Mouse (Mus musculus): Measurements from ENCODE around the gene Dnajc5g. TPM values are rescaled to one million over a fixed set of nuclear protein-coding genes. Genes with fewer than 3 reads are reported as not detected.

Gene Dnajc5g
- polyA plus RNA-seq, 1 experiment from 2014 or later = not detected

DNA sequence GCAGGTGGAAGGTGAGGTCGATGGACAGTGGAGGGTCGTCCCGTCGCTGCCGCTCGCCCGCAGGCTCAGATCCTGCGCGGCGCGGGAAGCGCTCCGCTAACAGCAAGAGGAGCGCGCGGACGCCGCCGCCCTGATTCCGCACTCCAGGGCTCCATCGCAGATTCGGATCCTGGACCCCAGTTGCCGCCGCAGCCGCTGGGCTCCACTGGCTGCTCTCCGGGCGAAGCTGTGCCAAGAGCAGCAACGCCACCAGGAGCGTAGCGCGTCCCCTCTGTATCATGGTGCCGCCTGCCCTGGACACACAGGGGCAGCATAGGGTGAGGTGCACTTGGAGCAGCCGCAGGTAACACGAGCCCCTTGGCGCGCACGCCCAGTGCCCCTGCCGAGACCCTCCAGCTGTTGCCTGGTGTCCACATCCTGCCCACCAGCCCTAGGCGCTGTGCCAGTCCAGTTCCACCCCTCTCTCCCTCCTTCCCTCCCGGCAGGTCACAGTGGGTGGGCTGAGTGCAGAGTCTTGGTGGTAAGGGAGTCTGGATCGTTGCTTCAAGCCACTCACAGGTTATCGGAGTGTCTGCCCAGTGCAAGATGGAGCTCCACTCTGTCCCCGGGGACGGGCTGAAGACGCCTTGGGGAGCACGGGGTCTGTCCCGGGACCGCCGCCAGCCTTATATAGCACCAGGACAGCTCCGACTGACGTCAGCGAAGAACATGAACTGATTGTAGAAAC, 32.3 kb downstream of the Dnajc5g start, which contains the start of gene Ucn:
Ucn (minus strand) TSS at position 589 of the 727 bp plus-strand sequence.
- ATAC-seq (no peak), DNase-seq (no peak)
- WGBS (ENCODE audit: insufficient replicate concordance) = 3% methylated on average over 47 of the region's 52 CpGs
- Histone ChIP-seq H3K4me2 (ENCODE audit: low read depth, low read length) (no peak within 1 kb of the TSS), H3K27me3 (ENCODE audit: insufficient read depth, low read length) (peaks cover 54% of the 10 kb centered on the region), H3K4me1 (ENCODE audit: insufficient read depth) (0 out of 2 replicates have a peak, but pooled peaks cover 4% of the 10 kb centered on the region), H3K4me3 (ENCODE audit: low read depth, low read length) (no peak within 1 kb of the TSS), H3K36me3 (replicated peaks; ENCODE audit: insufficient read depth, low read length) (no peaks in the 10 kb centered on the region), H3K27ac (ENCODE audit: low read depth) (no peak within 1 kb of the TSS), H3K9ac (replicated peaks) (no peak within 1 kb of the TSS), H3K9me3 (ENCODE audit: low read length) (no peaks in the 10 kb centered on the region)
- TF ChIP-seq EP300 (IDR thresholded peaks at IDR 0.05; ENCODE audit: low read depth) = no peak
- TF ChIP-seq CTCF (IDR thresholded peaks at IDR 0.05; ENCODE audit: low read depth) = no peak

DNA sequence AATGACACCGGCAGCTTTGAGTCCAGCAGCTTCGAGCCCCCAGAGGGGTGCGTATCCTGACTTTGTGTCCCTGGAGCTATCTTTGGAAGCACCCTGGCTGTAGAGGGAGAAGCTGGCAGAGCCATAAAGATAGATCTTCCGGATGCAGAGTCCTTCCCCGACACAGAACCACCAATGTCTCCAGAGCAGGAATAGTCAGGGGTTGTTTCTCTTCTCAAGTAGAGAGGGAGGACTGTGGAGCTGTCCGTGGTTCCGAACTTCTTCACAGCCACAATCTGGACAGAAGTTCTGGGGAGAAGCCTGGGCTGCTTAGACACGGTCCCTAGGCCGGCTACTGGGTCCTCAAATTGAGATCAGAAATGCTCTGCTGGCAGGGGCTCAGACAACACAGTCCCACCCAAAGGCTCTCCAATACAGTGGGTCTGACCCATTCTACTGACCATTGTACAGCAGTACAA, 32.9 kb downstream of the Dnajc5g start:
- H3K4me3 ChIP-seq (ENCODE audit: low read depth, low read length) = no peak overlapping the region
- peaks cover 49% of the 10 kb centered on the region for H3K27me3 ChIP-seq (ENCODE audit: insufficient read depth, low read length)
- no peaks in the 10 kb centered on the region for H3K36me3 ChIP-seq (replicated peaks; ENCODE audit: insufficient read depth, low read length)
- DNase-seq (no peak), ATAC-seq (no peak)
- H3K4me1 ChIP-seq (ENCODE audit: insufficient read depth) = 0 out of 2 replicates have a peak, but pooled peaks cover 4% of the 10 kb centered on the region
- H3K9me3 ChIP-seq (ENCODE audit: low read length) = no peaks in the 10 kb centered on the region
- H3K27ac ChIP-seq (ENCODE audit: low read depth) = no peak overlapping the region
- no peak overlapping the region for H3K4me2 ChIP-seq (ENCODE audit: low read depth, low read length)
- WGBS (ENCODE audit: insufficient replicate concordance) = 11% methylated on average over 9 of the region's 9 CpGs
- no peak for TF ChIP-seq CTCF (IDR thresholded peaks at IDR 0.05; ENCODE audit: low read depth)
- H3K9ac ChIP-seq (replicated peaks) = no peak overlapping the region

DNA sequence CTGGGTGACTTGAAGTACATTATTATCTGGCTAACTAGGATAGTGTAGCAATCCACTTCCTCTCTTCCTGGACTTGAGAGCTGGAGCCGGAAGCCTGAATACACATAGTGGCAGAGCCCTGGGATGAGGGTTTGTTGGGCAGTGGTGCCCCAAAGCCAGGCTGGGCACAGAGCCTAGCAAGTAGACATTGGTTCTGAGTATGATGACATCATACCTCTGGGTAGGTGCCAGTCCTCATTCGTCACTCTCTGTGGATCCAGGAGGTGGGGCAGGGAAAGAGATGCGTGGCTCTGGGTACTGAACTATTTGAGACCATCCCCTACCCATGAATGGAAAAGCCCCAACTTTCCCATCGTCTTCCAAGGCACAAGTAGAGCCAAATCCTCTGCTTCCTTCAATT, 43.7 kb downstream of the Dnajc5g start:
- WGBS (ENCODE audit: insufficient replicate concordance) = 73% methylated on average over 4 of the region's 4 CpGs
- DNase-seq = no peak

DNA sequence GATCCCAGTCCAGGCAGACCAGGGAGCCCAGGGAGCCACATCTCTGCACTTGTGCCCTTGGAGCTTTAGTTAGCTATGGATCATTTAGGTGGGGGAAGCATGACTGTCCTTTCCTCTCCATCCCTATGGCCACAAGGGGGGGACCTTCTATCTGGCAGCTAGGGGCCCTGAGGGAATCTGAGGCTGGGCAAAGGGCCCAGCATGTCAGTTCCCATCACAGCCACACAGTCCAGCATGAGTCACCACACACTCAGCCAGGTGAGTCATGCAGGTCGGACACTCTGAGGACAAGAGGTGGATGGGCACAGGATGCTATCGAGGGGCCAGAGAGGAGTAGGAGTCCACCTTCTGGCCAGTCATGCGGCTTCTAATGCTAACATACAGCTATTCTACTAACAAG, 45.7 kb downstream of the Dnajc5g start:
- no peak for TF ChIP-seq EP300 (IDR thresholded peaks at IDR 0.05; ENCODE audit: low read depth)
- peak; percentile 37 for TF ChIP-seq CTCF (IDR thresholded peaks at IDR 0.05; ENCODE audit: low read depth)
- no peak overlapping the region for H3K9ac ChIP-seq (replicated peaks)
- 78% methylated on average over 3 of the region's 3 CpGs for WGBS (ENCODE audit: insufficient replicate concordance)
- H3K4me2 ChIP-seq (ENCODE audit: low read depth, low read length) = no peak overlapping the region
- no peaks in the 10 kb centered on the region for H3K27me3 ChIP-seq (ENCODE audit: insufficient read depth, low read length)
- no peak for DNase-seq
- H3K27ac ChIP-seq (ENCODE audit: low read depth) = no peak overlapping the region
- H3K9me3 ChIP-seq (ENCODE audit: low read length) = no peaks in the 10 kb centered on the region
- ATAC-seq = 0 out of 2 replicates have a peak, but pooled peaks have one; percentile 22
- peaks cover 8% of the 10 kb centered on the region for H3K36me3 ChIP-seq (replicated peaks; ENCODE audit: insufficient read depth, low read length)
- peaks cover 12% of the 10 kb centered on the region for H3K4me1 ChIP-seq (ENCODE audit: insufficient read depth)
- no peak overlapping the region for H3K4me3 ChIP-seq (ENCODE audit: low read depth, low read length)

More for the DNA sequence above, 43.7 kb downstream of the Dnajc5g start:
- peaks cover 5% of the 10 kb centered on the region; the same call in 1 of the 2 replicates for H3K36me3 ChIP-seq (replicated peaks; ENCODE audit: insufficient read depth, low read length)
- H3K4me3 ChIP-seq (ENCODE audit: low read depth, low read length) = no peak overlapping the region
- no peaks in the 10 kb centered on the region for H3K27me3 ChIP-seq (ENCODE audit: insufficient read depth, low read length)
- TF ChIP-seq EP300 (IDR thresholded peaks at IDR 0.05; ENCODE audit: low read depth) = no peak
- TF ChIP-seq CTCF (IDR thresholded peaks at IDR 0.05; ENCODE audit: low read depth) = no peak
- no peak overlapping the region for H3K27ac ChIP-seq (ENCODE audit: low read depth)
- ATAC-seq = no peak
- peaks cover 11% of the 10 kb centered on the region for H3K4me1 ChIP-seq (ENCODE audit: insufficient read depth)
- no peak overlapping the region for H3K9ac ChIP-seq (replicated peaks)
- no peak overlapping the region for H3K4me2 ChIP-seq (ENCODE audit: low read depth, low read length)
- no peaks in the 10 kb centered on the region for H3K9me3 ChIP-seq (ENCODE audit: low read length)

DNA sequence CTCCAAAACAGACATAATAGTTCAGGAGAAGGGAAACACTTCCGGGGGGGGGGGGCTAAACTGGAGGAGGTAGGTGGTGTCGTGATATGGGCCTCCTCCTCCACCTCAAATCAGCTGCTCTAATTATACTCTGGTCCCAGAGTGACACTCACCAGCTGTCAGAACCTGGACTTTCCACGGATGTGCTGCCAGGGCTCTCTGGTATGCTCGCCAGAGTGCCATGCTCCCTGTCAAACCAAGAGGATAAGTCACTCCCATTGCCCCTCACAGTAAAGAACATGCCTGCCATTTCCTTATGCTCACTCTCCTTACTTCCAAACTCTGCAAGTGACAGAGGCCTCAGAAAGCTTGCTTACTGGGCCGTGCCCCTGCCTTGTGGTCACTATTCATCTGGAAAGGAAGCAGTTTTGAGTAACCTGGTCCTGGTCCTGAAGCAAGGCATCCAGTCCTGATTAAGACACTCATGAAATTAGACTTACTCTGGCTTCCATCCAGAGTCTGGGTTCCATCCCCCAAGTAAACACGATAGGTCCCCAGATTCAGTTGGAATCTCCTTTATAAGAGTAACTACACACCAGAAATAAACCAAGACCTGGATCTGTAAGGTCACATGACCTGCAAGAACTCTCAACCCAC, 47.5 kb downstream of the Dnajc5g start:
- 30% methylated on average over 6 of the region's 6 CpGs for WGBS (ENCODE audit: insufficient replicate concordance)
- no peak overlapping the region for H3K27ac ChIP-seq (ENCODE audit: low read depth)

DNA sequence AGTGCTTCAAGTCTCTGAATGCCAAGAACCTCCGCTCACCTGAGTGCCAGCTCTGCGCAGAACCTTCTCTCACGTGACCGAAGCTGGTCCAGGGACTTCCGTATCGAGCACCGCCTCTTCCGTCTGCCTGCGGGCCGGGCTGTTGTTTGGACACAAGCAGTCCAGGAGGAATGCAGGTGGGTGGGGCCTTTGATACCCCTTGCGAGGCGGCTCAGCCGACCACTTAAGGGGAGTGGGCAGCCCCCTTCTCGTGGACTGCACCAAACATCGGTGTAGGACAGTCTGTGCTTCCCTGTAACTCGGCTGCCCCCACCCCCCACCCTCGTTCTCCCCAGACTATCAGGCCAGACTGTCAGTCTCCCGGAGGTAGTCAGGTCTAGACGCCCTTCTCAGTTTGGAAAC, 48.1 kb downstream of the Dnajc5g start, which contains the start of gene Mpv17:
Mpv17 (minus strand) TSS at position 100 of the 402 bp plus-strand sequence.
- ATAC-seq (peak; percentile 90), DNase-seq (peak; percentile 83)
- peaks cover 12% of the 10 kb centered on the region for H3K4me1 ChIP-seq (ENCODE audit: insufficient read depth)
- H3K9me3 ChIP-seq (ENCODE audit: low read length) = no peaks in the 10 kb centered on the region
- 0% methylated on average over 19 of the region's 19 CpGs for WGBS (ENCODE audit: insufficient replicate concordance)
- peak within 1 kb of the TSS; percentile 35; the same call in 1 of the 2 replicates for H3K27ac ChIP-seq (ENCODE audit: low read depth)
- peak within 1 kb of the TSS; percentile 82 for H3K4me2 ChIP-seq (ENCODE audit: low read depth, low read length)
- TF ChIP-seq EP300 (IDR thresholded peaks at IDR 0.05; ENCODE audit: low read depth) (no peak), CTCF (IDR thresholded peaks at IDR 0.05; ENCODE audit: low read depth) (no peak)
- peak within 1 kb of the TSS; percentile 74 for H3K4me3 ChIP-seq (ENCODE audit: low read depth, low read length)
- peak within 1 kb of the TSS; percentile 72 for H3K9ac ChIP-seq (replicated peaks)
- no peaks in the 10 kb centered on the region for H3K27me3 ChIP-seq (ENCODE audit: insufficient read depth, low read length)
- peaks cover 30% of the 10 kb centered on the region for H3K36me3 ChIP-seq (replicated peaks; ENCODE audit: insufficient read depth, low read length)

More for the DNA sequence above, 47.5 kb downstream of the Dnajc5g start:
- peaks cover 12% of the 10 kb centered on the region for H3K4me1 ChIP-seq (ENCODE audit: insufficient read depth)
- no peaks in the 10 kb centered on the region for H3K27me3 ChIP-seq (ENCODE audit: insufficient read depth, low read length)
- TF ChIP-seq CTCF (IDR thresholded peaks at IDR 0.05; ENCODE audit: low read depth) (no peak), EP300 (IDR thresholded peaks at IDR 0.05; ENCODE audit: low read depth) (no peak)
- no peaks in the 10 kb centered on the region for H3K9me3 ChIP-seq (ENCODE audit: low read length)
- peak overlapping the region; percentile 74 for H3K4me3 ChIP-seq (ENCODE audit: low read depth, low read length)
- no peak for DNase-seq
- peak; percentile 1 for ATAC-seq
- H3K9ac ChIP-seq (replicated peaks) = peak overlapping the region; percentile 72
- peak overlapping the region; percentile 82 for H3K4me2 ChIP-seq (ENCODE audit: low read depth, low read length)
- peaks cover 25% of the 10 kb centered on the region for H3K36me3 ChIP-seq (replicated peaks; ENCODE audit: insufficient read depth, low read length)

Other genes with a start within 250 kb of the Dnajc5g start
- gene Tmem214, start 238.3 kb upstream of the Dnajc5g start, polyA plus RNA-seq (2015; fragmentation: Nextera tagmentation; extraction: Ambion mirVana) = 32.1 and 33.0 TPM in 2 replicates
- gene Agbl5, start 217.6 kb upstream of the Dnajc5g start, polyA plus RNA-seq (2015; fragmentation: Nextera tagmentation; extraction: Ambion mirVana) = 3.1 and 3.2 TPM in 2 replicates
- gene Ost4, start 198.5 kb upstream of the Dnajc5g start, polyA plus RNA-seq (2015; fragmentation: Nextera tagmentation; extraction: Ambion mirVana) = 263 and 277 TPM in 2 replicates
- gene Emilin1, start 192.9 kb upstream of the Dnajc5g start, polyA plus RNA-seq (2015; fragmentation: Nextera tagmentation; extraction: Ambion mirVana) = 25.3 and 30.9 TPM in 2 replicates
- gene Khk, start 184.9 kb upstream of the Dnajc5g start, polyA plus RNA-seq (2015; fragmentation: Nextera tagmentation; extraction: Ambion mirVana) = 56.9 and 57.7 TPM in 2 replicates
- 18.7 and 22.8 TPM in 2 replicates for gene Cgref1, start 160.7 kb upstream of the Dnajc5g start, polyA plus RNA-seq (2015; fragmentation: Nextera tagmentation; extraction: Ambion mirVana)
- 79.2 and 80.6 TPM in 2 replicates for gene Preb, start 145.9 kb upstream of the Dnajc5g start, polyA plus RNA-seq (2015; fragmentation: Nextera tagmentation; extraction: Ambion mirVana)
- 0.05 TPM in 1 of 2 replicates, not detected in the other for gene Tcf23, start 137.6 kb upstream of the Dnajc5g start, polyA plus RNA-seq (2015; fragmentation: Nextera tagmentation; extraction: Ambion mirVana)
- gene Atraid, start 58.0 kb upstream of the Dnajc5g start, polyA plus RNA-seq (2015; fragmentation: Nextera tagmentation; extraction: Ambion mirVana) = 162 and 169 TPM in 2 replicates
- 3.1 and 3.7 TPM in 2 replicates for gene Slc5a6, start 57.4 kb upstream of the Dnajc5g start, polyA plus RNA-seq (2015; fragmentation: Nextera tagmentation; extraction: Ambion mirVana)
- gene Cad, start 51.5 kb upstream of the Dnajc5g start, polyA plus RNA-seq (2015; fragmentation: Nextera tagmentation; extraction: Ambion mirVana) = 3.1 and 4.2 TPM in 2 replicates
- 0.24 and 0.72 TPM in 2 replicates for gene Slc30a3, start 2.0 kb downstream of the Dnajc5g start, polyA plus RNA-seq (2015; fragmentation: Nextera tagmentation; extraction: Ambion mirVana)
- 0.12 and 0.86 TPM in 2 replicates for gene Trim54, start 10.4 kb downstream of the Dnajc5g start, polyA plus RNA-seq (2015; fragmentation: Nextera tagmentation; extraction: Ambion mirVana)
- gene Ucn, start 32.5 kb downstream of the Dnajc5g start, polyA plus RNA-seq (2015; fragmentation: Nextera tagmentation; extraction: Ambion mirVana) = not detected in 2 replicates
- gene Mpv17, start 48.0 kb downstream of the Dnajc5g start, polyA plus RNA-seq (2015; fragmentation: Nextera tagmentation; extraction: Ambion mirVana) = 16.5 and 17.6 TPM in 2 replicates
- 0.21 and 0.59 TPM in 2 replicates for gene Gm29609, start 73.6 kb downstream of the Dnajc5g start, polyA plus RNA-seq (2015; fragmentation: Nextera tagmentation; extraction: Ambion mirVana)
- gene Gtf3c2, start 73.9 kb downstream of the Dnajc5g start, polyA plus RNA-seq (2015; fragmentation: Nextera tagmentation; extraction: Ambion mirVana) = 15.0 and 16.8 TPM in 2 replicates
- 29.4 and 29.9 TPM in 2 replicates for gene Snx17, start 86.9 kb downstream of the Dnajc5g start, polyA plus RNA-seq (2015; fragmentation: Nextera tagmentation; extraction: Ambion mirVana)
- 35.5 and 36.8 TPM in 2 replicates for gene Eif2b4, start 87.1 kb downstream of the Dnajc5g start, polyA plus RNA-seq (2015; fragmentation: Nextera tagmentation; extraction: Ambion mirVana)
- 2.9 TPM in 2 replicates for gene Zfp513, start 96.0 kb downstream of the Dnajc5g start, polyA plus RNA-seq (2015; fragmentation: Nextera tagmentation; extraction: Ambion mirVana)
- gene Ppm1g, start 114.4 kb downstream of the Dnajc5g start, polyA plus RNA-seq (2015; fragmentation: Nextera tagmentation; extraction: Ambion mirVana) = 49.4 and 56.9 TPM in 2 replicates
- 42.9 and 43.0 TPM in 2 replicates for gene Nrbp1, start 134.6 kb downstream of the Dnajc5g start, polyA plus RNA-seq (2015; fragmentation: Nextera tagmentation; extraction: Ambion mirVana)
- gene Gm9970, start 134.9 kb downstream of the Dnajc5g start, polyA plus RNA-seq (2015; fragmentation: Nextera tagmentation; extraction: Ambion mirVana) = 0.28 TPM in 1 of 2 replicates, not detected in the other
- 6.5 and 7.5 TPM in 2 replicates for gene Krtcap3, start 145.4 kb downstream of the Dnajc5g start, polyA plus RNA-seq (2015; fragmentation: Nextera tagmentation; extraction: Ambion mirVana)
- 2.3 and 2.7 TPM in 2 replicates for gene Ift172, start 184.8 kb downstream of the Dnajc5g start, polyA plus RNA-seq (2015; fragmentation: Nextera tagmentation; extraction: Ambion mirVana)
- gene Fndc4, start 189.8 kb downstream of the Dnajc5g start, polyA plus RNA-seq (2015; fragmentation: Nextera tagmentation; extraction: Ambion mirVana) = 4.4 and 5.4 TPM in 2 replicates
- gene Gckr, start 191.2 kb downstream of the Dnajc5g start, polyA plus RNA-seq (2015; fragmentation: Nextera tagmentation; extraction: Ambion mirVana) = 53.7 and 63.1 TPM in 2 replicates

All from liver, postnatal 0 days (tissue).